Mouse (Mus musculus): ENCODE results near the gene Rnase9.
"Not testable (repeated sequence)": the region's sequence is repeated elsewhere in the genome, so short reads cannot be mapped to it uniquely, and the experiment has no call there.

DNA sequence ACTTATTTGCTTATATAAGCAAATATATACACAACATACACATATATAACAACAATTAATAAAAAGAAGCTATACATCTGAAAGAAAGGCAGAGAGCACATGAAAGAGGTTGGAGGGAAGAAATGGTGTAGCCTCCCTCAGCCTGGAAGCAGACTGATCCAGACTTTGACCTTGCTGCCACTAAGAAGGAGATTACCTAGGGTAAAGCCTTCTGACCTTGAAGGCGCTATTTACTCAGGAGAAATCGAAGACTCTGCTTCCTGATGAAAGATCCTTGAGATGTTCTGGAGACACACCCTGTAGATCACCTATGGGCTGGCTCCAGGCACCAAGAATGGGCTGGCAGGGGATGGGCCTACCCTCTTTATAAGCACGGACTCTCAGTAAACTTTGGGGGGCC is 26.9 kb downstream of the Rnase9 start:
- not testable (repeated sequence) for TF ChIP-seq TAL1, GATA1 (IDR thresholded peaks at IDR 0.05; ENCODE audit: low read length)
